Mouse (Mus musculus) kidney, adult 2 months (tissue): Measurements from ENCODE around the gene Tyw3.

Experiments used
- CTCF ChIP-seq: fragments of 200-500 bp; conservative IDR thresholded peaks from 2 replicates; pipeline ENCODE4 v1.5.1; 2011; ENCODE audit warnings: low read depth, mild to moderate bottlenecking, control low read depth, low read length, moderate library complexity, mixed read lengths; ENCODE audit not compliant: insufficient read depth, insufficient read length
- POLR2A ChIP-seq: fragments of 200-500 bp; IDR thresholded peaks from one replicate; pipeline ENCODE4 v1.6.1; 2011; ENCODE audit warnings: low read depth, low read length, control low read depth

DNA sequence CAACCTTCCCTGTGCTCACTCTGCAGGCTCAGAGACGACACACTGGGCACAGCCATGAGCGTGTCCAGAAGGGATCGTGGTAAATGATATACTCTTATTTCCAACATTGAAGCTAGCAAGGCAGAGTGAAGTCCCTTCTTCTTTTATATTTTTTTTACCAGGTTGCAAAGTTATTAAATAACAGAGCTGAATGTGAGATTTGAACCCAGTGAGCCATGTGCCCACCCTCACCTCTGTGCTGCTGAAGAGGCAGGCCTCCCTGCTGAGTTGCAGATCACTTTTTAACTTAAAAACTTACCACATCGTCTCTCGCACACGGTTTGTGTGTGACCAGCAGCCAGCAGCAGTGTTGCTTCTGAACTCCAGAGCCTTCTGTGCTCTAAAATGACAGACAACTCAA is 2.7 kb downstream of the Tyw3 start:
- TF ChIP-seq CTCF (no peak), POLR2A (no peak)
